Mouse (Mus musculus) thymus, postnatal 0 days (tissue): ENCODE results near the gene Fpr3. TPM values are rescaled to one million over a fixed set of nuclear protein-coding genes. Genes with fewer than 3 reads are reported as not detected.
A peak's percentile ranks its signal among the peaks of the same experiment; 100 is the strongest.
"Not testable (repeated sequence)": the region's sequence is repeated elsewhere in the genome, so short reads cannot be mapped to it uniquely, and the experiment has no call there.

ENCODE experiments used
- DNase-seq: peaks from one replicate; pipeline ENCODE4 v3.0.0-alpha.2; 2015; ENCODE audit warnings: low spot score
- polyA plus RNA-seq: library from polyadenylated mRNA; unstranded; fragments of >200 nt; fragmentation: Nextera tagmentation; extraction: Ambion mirVana; gene quantifications from 2 replicates; pipeline ENCODE4 v1.2.1, GENCODE M21; 2015

The Fpr3 gene
- polyA plus RNA-seq, result not detected in 2 replicates

DNA sequence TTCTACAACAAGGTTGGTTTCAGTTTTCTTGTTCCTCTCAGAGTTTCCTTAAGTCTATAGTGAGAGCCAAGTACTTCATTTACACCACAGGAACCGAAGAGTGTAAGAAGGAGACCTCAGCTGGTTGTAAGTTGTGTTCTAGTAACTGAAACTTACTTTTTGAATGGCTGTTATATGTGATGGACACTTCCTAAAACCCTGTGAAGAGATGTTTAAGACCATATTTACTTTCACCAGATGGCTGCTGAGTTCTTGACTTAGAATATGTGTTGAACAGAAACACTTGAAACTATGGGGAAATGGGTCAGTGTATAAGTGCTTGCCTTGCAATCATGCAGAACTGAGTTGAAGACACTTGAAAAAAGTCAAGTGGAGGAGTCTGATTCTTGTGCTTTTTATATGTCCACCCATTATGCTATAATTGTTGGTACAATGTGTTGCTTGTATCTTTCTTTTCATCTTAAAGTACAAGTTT lies at the start of gene Fpr3, which contains the start of gene Fpr2:
TSS of gene Fpr3 (plus strand) at position 79 of the 475 bp plus-strand sequence.
TSS of gene Fpr2 (plus strand) at position 51 of the 475 bp plus-strand sequence.
- DNase-seq, result no peak

- DNase-seq, result peak; percentile 96
These were observed 49.5 kb upstream of the Fpr3 start for GRCm38 (mm10) chr17:17837919-17838701.

DNA sequence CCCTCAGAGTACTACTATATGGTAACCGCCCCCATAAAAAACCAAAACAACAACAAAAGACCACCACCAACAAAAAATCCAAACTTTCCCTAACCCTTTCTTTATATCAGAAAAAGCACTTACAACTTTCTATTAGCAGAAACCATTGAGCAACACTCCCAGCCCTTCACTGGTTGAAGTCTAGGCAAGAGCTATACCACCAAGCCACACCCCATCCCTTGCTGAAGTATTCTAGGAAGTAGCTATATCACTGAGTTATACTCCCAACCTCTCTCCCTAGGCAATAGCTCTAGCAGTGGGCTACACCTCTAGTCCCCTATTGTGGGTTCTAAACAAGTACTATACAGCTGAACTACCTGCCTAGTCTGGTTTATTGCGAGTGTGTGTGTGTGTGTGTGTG lies 48.4 kb upstream of the Fpr3 start:
- no peak for DNase-seq

- DNase-seq, result no peak
These were observed 46.9 kb upstream of the Fpr3 start for GRCm38 (mm10) chr17:17840796-17841195.

GRCm38 (mm10) chr17:17843534-17844261 lies 44.0 kb upstream of the Fpr3 start:
- no peak for DNase-seq

DNA sequence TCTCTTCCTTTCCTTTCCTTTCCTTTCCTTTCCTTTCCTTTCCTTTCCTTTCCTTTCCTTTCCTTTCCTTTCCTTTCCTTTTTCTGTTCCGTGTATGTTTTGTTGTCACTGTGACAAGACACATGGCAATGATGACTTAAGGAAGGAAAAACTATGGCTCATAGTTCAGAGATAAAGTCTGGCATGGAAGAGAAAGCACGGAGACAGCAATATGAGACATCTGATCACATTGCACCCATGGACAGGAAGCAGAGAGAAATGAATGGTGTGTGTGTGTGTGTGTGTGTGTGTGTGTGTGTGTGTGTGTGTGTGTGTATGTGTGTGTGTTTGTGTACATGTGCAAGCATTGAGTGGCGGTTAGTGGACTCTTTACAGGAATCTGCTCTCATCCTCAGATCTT lies 43.0 kb upstream of the Fpr3 start:
- not testable (repeated sequence) for DNase-seq

DNA sequence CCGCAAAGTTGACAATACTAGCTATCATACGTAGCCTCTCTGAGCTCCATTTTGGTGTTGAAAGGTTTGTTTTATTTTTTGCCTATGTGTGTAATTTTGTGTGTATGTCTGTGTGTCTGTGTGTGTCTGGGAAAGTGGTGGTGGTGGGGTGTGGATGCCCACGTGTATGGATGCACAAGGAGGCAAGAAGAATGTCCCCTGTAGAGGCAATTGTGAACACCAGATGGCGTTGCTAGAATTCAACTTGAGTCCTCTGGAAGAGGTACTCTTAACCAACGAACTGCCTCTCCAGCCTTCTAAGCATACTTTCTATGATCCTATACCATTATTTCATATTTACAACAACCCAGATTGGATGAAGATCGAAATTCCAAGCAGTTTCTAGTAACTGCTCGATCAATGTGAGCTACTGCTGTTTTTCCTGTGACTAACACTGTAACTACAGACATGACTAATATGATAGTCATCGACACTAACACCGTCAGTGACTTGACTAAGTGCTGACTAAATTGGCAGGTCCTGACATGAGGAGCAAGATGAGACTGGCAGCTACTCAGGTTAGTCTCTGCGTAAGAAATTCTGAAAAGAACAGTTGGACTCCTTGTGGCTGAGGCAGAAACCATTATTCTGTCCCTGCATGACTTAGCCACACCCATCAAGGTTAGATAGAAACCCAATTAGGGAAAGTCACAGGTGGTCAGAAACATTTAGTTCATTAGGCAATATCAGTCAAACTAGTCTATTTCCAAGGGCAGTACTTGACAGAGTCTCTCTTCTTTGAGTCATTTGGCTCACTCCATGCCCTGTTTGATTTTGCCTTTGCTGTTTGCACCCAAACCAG lies 42.2 kb upstream of the Fpr3 start:
- DNase-seq, result no peak

DNA sequence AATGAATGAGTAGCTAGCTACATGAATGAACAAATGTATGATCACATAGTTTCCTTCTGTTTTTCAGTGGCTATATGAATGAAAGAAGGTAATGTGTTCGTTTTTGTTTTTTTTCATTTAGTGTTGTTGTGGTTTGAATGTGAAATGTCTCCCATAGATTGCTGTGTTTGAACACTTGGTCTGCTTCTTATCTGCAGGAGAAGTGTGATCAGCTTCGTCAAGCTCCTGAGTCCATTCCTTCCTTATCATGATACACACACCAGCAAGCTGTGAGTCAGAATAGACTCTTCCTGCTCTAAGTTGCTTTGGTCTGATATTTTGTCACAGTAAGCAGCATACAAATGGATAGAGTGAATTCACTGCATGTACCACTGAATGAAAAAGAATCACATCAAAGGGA lies 38.7 kb upstream of the Fpr3 start:
- DNase-seq, result no peak

DNA sequence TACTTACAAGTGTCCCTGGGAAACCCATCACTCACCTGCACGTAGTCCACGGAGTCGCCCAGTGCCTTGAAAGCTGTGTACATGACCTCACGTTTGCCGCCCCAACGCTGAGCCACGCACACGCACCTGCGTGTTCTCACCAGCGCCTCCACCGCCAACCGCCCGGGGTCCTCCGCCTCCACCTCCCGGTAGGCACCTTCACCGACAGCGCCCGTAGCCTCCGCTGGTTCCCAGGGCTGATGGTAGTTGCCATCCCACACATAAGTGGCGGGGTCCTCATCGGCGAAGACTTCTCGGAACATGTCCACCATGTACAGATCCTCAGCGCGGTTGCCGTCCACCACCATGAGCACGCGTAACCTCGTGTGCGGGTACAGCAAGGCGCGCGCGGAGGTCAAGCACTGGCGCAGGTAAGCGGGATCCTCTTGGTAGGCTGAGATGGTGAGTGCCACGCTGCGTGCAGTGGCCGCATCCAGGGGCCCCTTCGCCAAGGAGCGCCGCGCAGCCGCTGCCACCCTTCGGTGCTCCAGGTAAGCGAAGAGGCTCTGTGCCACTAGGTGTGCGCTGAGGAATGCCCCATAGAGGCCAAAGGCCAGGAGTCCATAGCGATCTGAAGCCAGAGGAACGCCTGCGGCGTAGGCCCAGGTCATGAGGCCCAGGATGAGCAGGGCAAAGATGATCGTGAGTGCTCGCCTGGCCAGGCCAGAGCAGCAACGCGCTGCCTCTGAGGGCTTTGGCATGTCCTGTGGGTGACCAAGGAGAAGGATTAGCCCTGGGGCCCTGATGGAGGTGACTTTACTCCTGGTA lies 37.5 kb upstream of the Fpr3 start:
- no peak for DNase-seq

DNA sequence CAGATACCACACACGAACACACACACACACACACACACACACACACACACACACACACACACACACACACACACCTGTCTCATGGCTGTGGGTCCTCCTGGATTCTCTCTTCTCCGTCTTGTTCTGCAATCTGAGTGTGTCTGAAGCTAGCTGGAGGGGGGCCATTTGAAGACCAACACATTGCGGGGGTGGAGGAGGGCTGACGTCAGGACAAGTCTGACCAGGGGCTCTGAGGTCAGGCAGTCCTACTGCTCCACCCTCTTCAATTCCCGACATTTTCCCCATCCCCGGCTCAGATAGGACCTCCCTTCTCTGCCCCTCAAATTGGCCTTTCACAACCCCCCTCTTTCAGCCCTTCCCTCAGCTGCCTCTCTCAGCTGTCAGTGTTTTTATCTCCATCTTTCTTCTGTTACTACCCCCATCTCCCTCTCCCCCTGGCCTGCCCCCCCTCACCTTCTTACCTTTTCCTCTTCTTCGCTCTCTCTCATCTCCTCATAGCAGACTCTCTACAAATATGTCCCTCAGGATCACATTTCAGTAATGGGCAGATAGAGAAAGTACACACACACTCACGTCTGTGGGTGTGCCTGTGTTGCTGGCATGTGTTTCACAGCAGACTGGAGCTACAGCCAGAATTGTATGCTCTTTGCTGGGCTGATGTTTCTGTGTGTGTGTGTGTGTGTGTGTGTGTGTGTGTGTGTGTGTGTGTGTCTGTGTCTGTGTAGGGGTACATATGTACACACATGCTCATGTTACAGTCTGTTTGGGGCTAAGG lies 32.4 kb upstream of the Fpr3 start, which contains the start of gene Has1:
TSS of gene Has1 (minus strand) at position 142 of the 775 bp plus-strand sequence.
- DNase-seq, result no peak

- DNase-seq, result no peak
These were observed 31.0 kb upstream of the Fpr3 start for GRCm38 (mm10) chr17:17856612-17857011.

DNA sequence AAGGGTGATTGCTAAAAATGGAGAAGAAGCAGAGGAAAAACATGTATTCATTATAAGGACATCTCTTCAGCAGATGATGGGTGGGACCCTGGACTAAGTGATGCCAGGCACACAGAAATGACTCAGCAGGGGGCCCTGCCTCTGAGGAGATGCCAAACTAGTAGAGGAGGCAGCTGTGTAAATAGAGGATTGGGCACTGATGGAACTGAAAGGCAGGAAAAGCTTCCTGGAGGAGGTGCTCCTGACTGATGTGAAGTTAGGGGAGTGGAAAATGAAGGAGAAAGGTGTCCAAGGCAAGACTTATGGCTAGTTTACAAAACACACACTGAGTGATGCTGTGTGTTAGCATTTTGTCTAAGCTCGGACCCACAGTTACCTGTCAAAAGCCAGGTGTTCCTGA lies 30.2 kb upstream of the Fpr3 start:
- DNase-seq, result no peak

DNA sequence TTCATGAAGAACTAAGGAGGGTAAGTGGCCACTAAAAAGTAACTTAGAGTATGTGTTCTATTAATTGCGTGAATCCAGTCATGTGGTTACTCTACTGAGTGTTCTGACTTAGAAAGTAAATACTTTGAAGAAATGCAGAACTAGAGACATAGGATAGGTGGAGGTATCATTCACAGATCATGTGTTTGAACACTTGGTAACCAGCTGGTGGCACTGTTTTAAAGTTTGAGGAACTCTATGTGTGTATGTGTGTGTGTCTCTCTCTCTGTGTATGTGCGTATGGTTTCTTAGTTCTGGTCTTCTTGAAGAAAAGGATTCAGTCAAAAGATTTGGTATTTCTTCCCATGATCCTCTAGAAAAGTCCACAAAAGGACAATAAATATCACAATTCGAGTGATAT lies 27.5 kb upstream of the Fpr3 start:
- no peak for DNase-seq

GRCm38 (mm10) chr17:17862360-17862759 lies 25.3 kb upstream of the Fpr3 start:
- DNase-seq, result no peak

- no peak for DNase-seq
These were observed 22.5 kb upstream of the Fpr3 start for GRCm38 (mm10) chr17:17865168-17865567.

GRCm38 (mm10) chr17:17866801-17867469 lies 20.7 kb upstream of the Fpr3 start:
- DNase-seq, result no peak

GRCm38 (mm10) chr17:17870892-17871550 lies 16.6 kb upstream of the Fpr3 start:
- DNase-seq, result no peak

GRCm38 (mm10) chr17:17871697-17872096 lies 16.0 kb upstream of the Fpr3 start:
- DNase-seq, result no peak

GRCm38 (mm10) chr17:17879347-17879746 lies 8.3 kb upstream of the Fpr3 start:
- no peak for DNase-seq
